Mouse (Mus musculus) erythroblast, embryonic 14.5 days (primary cell): Measurements from ENCODE around the gene Tpp2.

ENCODE experiments used
- GATA1 ChIP-seq: IDR thresholded peaks from 2 replicates; pipeline ENCODE4 v1.6.1; 2012; ENCODE audit warnings: low read length, inconsistent platforms, mixed read lengths
- TAL1 ChIP-seq: IDR thresholded peaks from 3 replicates; pipeline ENCODE4 v1.6.1; 2012; ENCODE audit warnings: low read length, inconsistent platforms, mixed read lengths

- TF ChIP-seq GATA1 (no peak), TAL1 (no peak)
Observed at GRCm38 (mm10) chr1:44019934-44020333, 86.5 kb downstream of the Tpp2 start, which contains the start of gene Mettl21c.
